Mouse (Mus musculus): Measurements from ENCODE around the gene Rnf186. TPM values are rescaled to one million over a fixed set of nuclear protein-coding genes. Genes with fewer than 3 reads are reported as not detected.

The Rnf186 gene
- total and polyA plus RNA-seq, 3 experiments = not detected

- dilution Hi-C loops (cut with MboI; ENCODE audit: extremely low pct_ligation_motif_present, extremely low pct_unique_long_range_greater_than_20kb, low sequenced_read_pairs) = no loop called here
- Histone ChIP-seq H3K27ac (ENCODE audit: insufficient read depth, low read depth) (no peak overlapping the region), H3K36me3 (replicated peaks in 1 of 2; ENCODE audit: control insufficient read depth in 1 of 2, insufficient read depth in 1 of 2, low read length in 1 of 2) (peaks cover 5 to 56% of the 10 kb centered on the region in 2 experiments), H3K4me3 (replicated peaks in 1 of 3; ENCODE audit: low read depth in 2 of 3, low read length in 2 of 3, poor library complexity in 1 of 3) (no peak overlapping the region), H3K9ac (ENCODE audit: insufficient read depth, low read depth) (no peak overlapping the region), H3K4me2 (ENCODE audit: insufficient read depth, low read depth, poor library complexity, severe bottlenecking) (no peak overlapping the region), H3K27me3 (replicated peaks) (no peaks in the 10 kb centered on the region), H3K9me3 (replicated peaks; ENCODE audit: low read length) (peaks cover 11% of the 10 kb centered on the region), H3K4me1 (ENCODE audit: control insufficient read depth in 1 of 2, insufficient read depth in 2 of 2) (no peaks in the 10 kb centered on the region), H3K79me2 (replicated peaks; ENCODE audit: control insufficient read depth, extremely low read depth, insufficient read depth, poor library complexity, severe bottlenecking) (no peaks in the 10 kb centered on the region)
- in situ Hi-C loops (cut with MboI; ENCODE audit: low pct_ligation_motif_present, low pct_unique_long_range_greater_than_20kb, low sequenced_read_pairs) = no loop called here
- DNase-seq (ENCODE audit: extremely low read depth) = no peak
- no peak for TF ChIP-seq SMC3 (IDR thresholded peaks at IDR 0.05; ENCODE audit: low read depth, low read length)
- no peak for TF ChIP-seq TBP (conservative IDR thresholded peaks at IDR 0.05; ENCODE audit: low read depth, low read length)
- no peak for TF ChIP-seq CHD1 (IDR thresholded peaks at IDR 0.05; ENCODE audit: low read depth, low read length)
- TF ChIP-seq IRF4 (IDR thresholded peaks at IDR 0.05; ENCODE audit: low read depth, low read length) = no peak
- TF ChIP-seq POLR2AphosphoS2 (IDR thresholded peaks at IDR 0.05; ENCODE audit: low read depth, low read length) = no peak
- no peak for TF ChIP-seq KAT2A (IDR thresholded peaks at IDR 0.05; ENCODE audit: insufficient replicate concordance, low read length)
- no peak for TF ChIP-seq TCF12 (IDR thresholded peaks at IDR 0.05; ENCODE audit: low read depth, low read length)
- TF ChIP-seq NELFE (IDR thresholded peaks at IDR 0.05; ENCODE audit: low read depth, low read length) = no peak
- TF ChIP-seq MAFK (IDR thresholded peaks at IDR 0.05; ENCODE audit: insufficient replicate concordance, low read length) = no peak
- TF ChIP-seq JUND (conservative IDR thresholded peaks at IDR 0.05; ENCODE audit: low read depth, low read length) = no peak
- no peak for TF ChIP-seq UBTF (IDR thresholded peaks at IDR 0.05; ENCODE audit: low read depth, low read length)
- no peak for TF ChIP-seq NRF1 (IDR thresholded peaks at IDR 0.05; ENCODE audit: low read depth, low read length)
- TF ChIP-seq ETS1 (conservative IDR thresholded peaks at IDR 0.05; ENCODE audit: low read depth, low read length) = no peak
Measured at GRCm38 (mm10) chr4:139011201-139011702, 44.3 kb downstream of the Rnf186 start.

DNA sequence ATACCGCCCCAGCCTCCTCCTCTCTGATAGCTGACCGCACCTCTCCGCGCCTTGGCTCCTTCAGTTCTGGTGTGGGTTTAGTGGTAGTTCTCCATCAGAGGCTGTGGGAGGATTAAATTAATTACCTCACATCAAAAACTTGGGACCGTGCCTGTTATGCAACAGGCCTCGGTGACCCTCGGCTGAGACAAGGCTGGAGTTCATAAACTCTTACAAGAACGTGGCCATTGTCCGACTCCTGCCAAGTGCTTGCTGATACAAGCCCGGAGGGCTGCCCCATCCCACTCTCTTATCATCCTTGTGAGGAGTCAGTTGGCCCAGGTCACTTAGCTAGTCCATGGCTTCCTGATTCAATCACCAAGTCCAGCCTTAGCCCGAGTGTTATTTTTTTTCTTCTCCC, 46.4 kb downstream of the Rnf186 start:
- H3K9ac ChIP-seq (ENCODE audit: insufficient read depth, low read depth) = no peak overlapping the region
- H3K79me2 ChIP-seq (replicated peaks; ENCODE audit: control insufficient read depth, extremely low read depth, insufficient read depth, poor library complexity, severe bottlenecking) = no peaks in the 10 kb centered on the region
- H3K9me3 ChIP-seq (replicated peaks; ENCODE audit: low read length) = peaks cover 11% of the 10 kb centered on the region
- H3K4me2 ChIP-seq (ENCODE audit: insufficient read depth, low read depth, poor library complexity, severe bottlenecking) = no peak overlapping the region
- H3K36me3 ChIP-seq (replicated peaks in 1 of 2; ENCODE audit: control insufficient read depth in 1 of 2, insufficient read depth in 1 of 2, low read length in 1 of 2) = peaks cover 5 to 66% of the 10 kb centered on the region in 2 experiments
- H3K4me3 ChIP-seq (replicated peaks in 1 of 3; ENCODE audit: low read depth in 2 of 3, low read length in 2 of 3, poor library complexity in 1 of 3) = no peak overlapping the region
- H3K4me1 ChIP-seq (ENCODE audit: control insufficient read depth in 1 of 2, insufficient read depth in 2 of 2) = no peaks in the 10 kb centered on the region
- no peaks in the 10 kb centered on the region for H3K27me3 ChIP-seq (replicated peaks)
- in situ Hi-C loops (cut with MboI; ENCODE audit: low pct_ligation_motif_present, low pct_unique_long_range_greater_than_20kb, low sequenced_read_pairs) = no loop called here
- TF ChIP-seq ZNF384 (IDR thresholded peaks at IDR 0.05; ENCODE audit: low read depth, low read length) = no peak
- no peak for TF ChIP-seq PAX5 (IDR thresholded peaks at IDR 0.05; ENCODE audit: low read length)
- TF ChIP-seq RAD21 (IDR thresholded peaks at IDR 0.05; ENCODE audit: low read depth, low read length) = no peak
- no peak for TF ChIP-seq SMC3 (IDR thresholded peaks at IDR 0.05; ENCODE audit: low read depth, low read length)
- TF ChIP-seq UBTF (IDR thresholded peaks at IDR 0.05; ENCODE audit: low read depth, low read length) = no peak
- no peak for TF ChIP-seq MAFK (IDR thresholded peaks at IDR 0.05; ENCODE audit: insufficient replicate concordance, low read length)
- TF ChIP-seq EP300 (IDR thresholded peaks at IDR 0.05; ENCODE audit: low read length) = no peak
- no peak for TF ChIP-seq JUN (IDR thresholded peaks at IDR 0.05; ENCODE audit: insufficient read depth, low read depth, low read length)
- no peak for TF ChIP-seq MXI1 (IDR thresholded peaks at IDR 0.05; ENCODE audit: low read depth, low read length)
- no peak for TF ChIP-seq NRF1 (IDR thresholded peaks at IDR 0.05; ENCODE audit: low read depth, low read length)
- no peak for TF ChIP-seq ETS1 (conservative IDR thresholded peaks at IDR 0.05; ENCODE audit: low read depth, low read length)
- no peak for TF ChIP-seq USF1 (IDR thresholded peaks at IDR 0.05; ENCODE audit: low read depth, low read length)
- no peak for TF ChIP-seq ZKSCAN1 (IDR thresholded peaks at IDR 0.05; ENCODE audit: borderline replicate concordance, low read depth, low read length)
- no peak for TF ChIP-seq POLR2AphosphoS2 (IDR thresholded peaks at IDR 0.05; ENCODE audit: low read depth, low read length)
- no peak for DNase-seq (ENCODE audit: extremely low read depth)
- no peak overlapping the region for H3K27ac ChIP-seq (ENCODE audit: insufficient read depth, low read depth)
- dilution Hi-C loops (cut with MboI; ENCODE audit: extremely low pct_ligation_motif_present, extremely low pct_unique_long_range_greater_than_20kb, low sequenced_read_pairs) = no loop called here
